Mouse (Mus musculus) kidney, adult 2 months (tissue): ENCODE data around the gene Rnf121.

Experiments used
- CTCF ChIP-seq: fragments of 200-500 bp; conservative IDR thresholded peaks from 2 replicates; pipeline ENCODE4 v1.5.1; 2011; ENCODE audit warnings: low read depth, mild to moderate bottlenecking, control low read depth, low read length, moderate library complexity, mixed read lengths; ENCODE audit not compliant: insufficient read depth, insufficient read length
- POLR2A ChIP-seq: fragments of 200-500 bp; IDR thresholded peaks from one replicate; pipeline ENCODE4 v1.6.1; 2011; ENCODE audit warnings: low read depth, low read length, control low read depth

DNA sequence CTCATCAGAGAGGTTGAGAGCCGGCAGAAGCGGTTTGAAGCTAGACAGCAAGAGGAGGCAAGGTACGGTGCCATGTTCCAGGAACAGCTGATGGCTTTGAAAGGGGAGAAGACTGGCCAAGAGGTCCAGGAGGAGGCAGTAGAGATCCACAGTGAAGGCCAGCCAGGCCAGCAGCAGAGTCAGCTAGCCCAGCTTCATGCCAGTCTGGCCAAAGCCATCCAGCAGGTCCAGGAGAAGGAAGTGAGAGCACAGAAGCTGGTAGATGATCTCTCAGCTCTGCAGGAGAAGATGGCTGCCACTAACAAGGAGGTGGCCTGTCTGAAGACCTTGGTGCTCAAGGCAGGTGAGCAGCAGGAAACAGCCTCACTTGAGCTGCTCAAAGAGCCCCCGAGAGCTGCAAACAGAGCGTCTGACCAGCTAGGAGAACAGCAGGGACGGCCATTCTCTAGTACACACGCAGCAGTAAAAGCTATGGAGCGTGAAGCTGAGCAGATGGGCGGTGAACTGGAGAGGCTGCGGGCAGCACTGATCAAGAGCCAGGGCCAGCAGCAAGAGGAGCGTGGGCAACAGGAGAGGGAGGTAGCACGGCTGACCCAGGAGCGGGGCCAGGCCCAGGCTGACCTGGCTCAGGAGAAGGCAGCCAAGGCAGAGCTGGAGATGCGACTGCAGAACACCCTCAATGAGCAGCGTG lies 65.7 kb downstream of the Rnf121 start:
- peak; percentile 37; the same call in 1 of the 2 replicates for TF ChIP-seq CTCF
- no peak for TF ChIP-seq POLR2A
